12 mouse cellular contexts compared by ENCODE assay signal in the genomic region with DNA sequence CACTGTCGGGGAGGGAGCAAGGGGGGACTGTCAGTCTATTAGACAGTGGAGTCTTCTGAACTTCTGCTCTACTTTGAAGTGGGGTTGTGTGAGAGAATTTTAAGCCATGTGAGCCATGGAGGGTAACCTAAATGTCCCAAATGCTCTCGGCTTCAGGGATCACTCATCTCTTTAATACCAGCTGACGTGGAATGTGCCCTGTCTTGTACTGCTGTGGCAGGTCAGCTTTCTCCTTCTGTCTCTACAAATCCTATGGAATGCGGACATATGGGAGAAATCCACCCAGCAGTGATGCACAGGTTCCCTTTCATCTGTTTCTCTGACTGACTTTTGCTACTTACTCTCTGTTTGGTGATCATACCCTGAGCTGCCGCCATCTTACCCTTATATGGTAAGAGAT.
"Had no signal": no experiment of that assay in that cellular context is flagged by ENCODE, and none has a peak within 500 bp of the region (broad histone marks: within the 10 kb centered on the region; RNA-seq: fewer than 3 reads in every experiment).

No protein-coding gene starts in this region.

- H3K4me2 ChIP-seq: limb, embryonic 12.5 days; liver, embryonic 13.5 days; midbrain, embryonic 12.5 days had no signal

- H3K27ac ChIP-seq: left cerebral cortex, adult 2 months; limb, embryonic 12.5 days; liver, embryonic 13.5 days; midbrain, embryonic 12.5 days had no signal

- H3K36me3 ChIP-seq: limb, embryonic 12.5 days; liver, embryonic 13.5 days; midbrain, embryonic 12.5 days had no signal

- H3K9ac ChIP-seq: limb, embryonic 12.5 days; liver, embryonic 13.5 days; midbrain, embryonic 12.5 days had no signal

- H3K9me3 ChIP-seq: limb, embryonic 12.5 days; liver, embryonic 13.5 days; midbrain, embryonic 12.5 days had no signal

- ATAC-seq: intestine, postnatal 0 days; midbrain, embryonic 16.5 days had no signal

- H3K4me1 ChIP-seq: liver, embryonic 13.5 days; midbrain, embryonic 12.5 days had no signal

- H3K4me3 ChIP-seq: left cerebral cortex, adult 2 months; limb, embryonic 12.5 days; liver, embryonic 13.5 days; midbrain, embryonic 12.5 days had no signal

- H3K27me3 ChIP-seq: limb, embryonic 12.5 days; liver, embryonic 13.5 days; midbrain, embryonic 12.5 days had no signal

- DNase-seq: kidney, adult 8-10 months; kidney, postnatal 25 days; liver, embryonic 13.5 days; lung, adult 18-20 months; right cerebral cortex, postnatal 14 days; thymus, adult 2 months; thymus, postnatal 25 days had no signal
